Mouse (Mus musculus) liver (tissue): ENCODE results near the gene Foxl2.

ENCODE experiments used
- DNase-seq: peaks from one replicate; pipeline ENCODE4 v3.0.0-alpha.2; 2020; ENCODE audit warnings: mixed read lengths

Gene Foxl2

DNA sequence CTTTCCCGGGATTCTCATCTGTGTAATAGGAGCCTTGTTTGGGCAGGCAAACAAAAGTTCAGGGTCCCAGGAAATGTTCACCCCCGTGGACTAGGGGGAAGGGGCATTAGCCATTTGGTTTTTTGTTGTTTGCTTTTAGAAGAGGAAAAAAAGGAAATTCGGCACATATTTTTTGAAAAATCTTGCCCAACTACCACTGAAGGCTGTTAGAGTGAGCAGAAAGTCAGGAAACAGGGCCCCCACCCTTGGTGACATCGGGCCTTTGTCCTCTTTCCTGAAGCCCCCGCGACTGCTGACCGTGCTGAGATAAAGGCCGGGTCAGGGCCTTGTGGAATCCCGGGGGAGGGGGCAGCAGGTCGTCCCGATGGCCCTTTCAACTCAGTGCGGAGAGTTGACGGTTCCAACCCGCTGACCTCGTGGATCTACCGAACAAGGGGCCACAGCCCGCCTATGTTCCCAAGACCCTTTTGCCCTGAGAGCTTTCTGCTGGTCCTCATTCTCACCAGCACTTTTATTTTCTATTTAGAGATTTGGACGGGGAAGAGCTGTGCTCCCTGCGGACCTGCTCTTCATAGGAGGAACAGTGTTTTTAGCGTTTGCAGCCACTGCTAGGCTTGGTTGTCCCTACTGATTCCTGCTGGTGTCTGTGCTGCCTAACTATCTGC lies 7.5 kb downstream of the Foxl2 start:
- no peak for DNase-seq

DNA sequence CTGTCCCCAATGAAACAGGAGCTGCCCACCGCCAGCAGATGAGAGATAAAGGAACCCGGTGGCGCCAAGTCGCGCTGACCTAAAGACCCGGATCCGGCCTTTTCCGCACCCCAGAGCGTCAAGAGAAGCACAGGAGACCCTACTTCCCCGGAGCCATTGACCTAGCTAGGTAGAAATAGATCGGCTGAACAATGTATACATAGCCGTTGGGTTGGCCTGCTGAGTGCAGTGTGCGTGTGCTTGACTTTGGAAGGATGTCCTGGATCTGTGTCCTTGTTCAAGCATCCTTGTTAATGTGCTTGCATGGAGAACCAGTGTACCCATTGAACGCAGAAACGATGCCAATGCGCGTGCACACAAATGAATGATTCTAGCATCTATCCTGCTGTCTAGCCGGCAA lies 8.6 kb downstream of the Foxl2 start:
- no peak for DNase-seq

DNA sequence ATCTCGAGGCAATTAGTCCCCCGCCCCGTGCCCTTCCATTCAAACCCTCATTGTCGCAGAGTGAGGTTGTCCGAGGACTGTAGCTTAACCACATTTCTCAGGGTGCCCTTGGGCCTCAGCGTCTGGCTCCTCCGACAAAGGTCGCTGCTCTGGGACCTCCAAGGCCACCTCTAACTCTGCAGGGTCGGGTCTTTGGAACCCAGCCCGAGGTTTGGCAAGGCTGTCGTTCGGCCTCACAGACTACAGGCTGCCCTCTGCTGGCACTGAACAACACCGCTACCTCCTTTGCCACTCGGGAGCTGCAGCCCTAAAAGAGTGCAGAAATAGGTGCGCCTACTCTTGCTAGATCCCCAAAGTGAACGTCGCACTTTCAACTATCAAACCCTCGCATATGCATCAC lies 10.0 kb downstream of the Foxl2 start:
- peak; percentile 28 for DNase-seq

DNA sequence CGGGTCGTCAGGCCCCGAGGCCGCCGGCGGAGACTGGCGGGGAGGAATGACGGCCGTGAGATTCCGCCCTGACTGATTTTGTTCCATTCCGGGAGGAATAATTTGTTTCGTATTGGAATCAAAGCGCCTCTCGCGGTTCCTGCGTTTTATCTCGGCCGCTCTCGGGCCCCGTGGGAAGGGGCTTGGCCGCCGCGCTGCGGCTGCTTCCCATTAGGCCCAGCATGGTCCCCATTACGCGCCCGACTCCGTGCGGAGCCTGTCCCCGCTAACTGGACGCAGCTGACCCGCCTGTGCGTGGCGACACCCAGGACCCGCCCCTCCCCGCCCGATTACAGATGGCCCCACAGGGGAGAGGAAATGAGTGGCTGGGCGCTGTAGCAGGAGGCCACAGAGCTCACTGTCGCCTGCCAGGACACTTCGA lies 18.0 kb downstream of the Foxl2 start:
- DNase-seq, result no peak

DNA sequence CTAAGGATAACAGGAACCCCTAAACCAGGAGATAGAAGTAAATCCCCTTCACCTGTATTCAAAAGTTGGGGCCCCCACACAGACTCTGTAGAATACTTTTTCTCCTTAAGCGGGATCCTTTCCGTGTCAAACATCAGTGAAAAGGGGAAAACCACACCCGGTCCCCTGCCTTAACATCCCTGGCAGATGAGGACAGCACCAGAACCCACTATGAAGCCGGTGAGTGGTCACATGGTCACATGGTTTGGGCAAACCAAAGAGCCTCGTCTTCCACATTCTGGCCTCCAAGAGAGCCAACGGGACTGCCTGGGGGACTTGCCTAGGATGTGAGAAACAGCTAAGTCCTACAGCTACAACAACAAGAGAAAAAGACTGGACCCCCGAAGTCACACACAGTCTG lies 18.5 kb downstream of the Foxl2 start:
- no peak for DNase-seq

DNA sequence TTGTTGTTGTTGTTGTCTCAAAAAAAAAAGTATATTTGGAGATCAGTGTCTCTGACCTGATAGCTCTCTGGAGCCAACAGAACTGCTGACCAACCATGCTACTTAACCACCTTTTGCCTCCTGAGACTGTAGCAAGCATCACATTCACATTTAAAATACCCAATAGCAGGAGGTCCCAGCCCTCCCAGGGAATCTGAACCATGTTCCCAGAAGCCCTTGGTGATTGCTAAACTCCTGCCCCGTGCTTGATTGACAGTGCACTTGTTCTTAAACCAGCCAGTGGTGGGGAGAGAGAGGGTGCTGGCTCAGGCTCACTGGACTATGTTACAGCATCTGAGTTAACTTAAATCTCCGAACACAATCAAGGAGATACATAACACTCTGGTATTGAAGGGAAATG lies 19.8 kb downstream of the Foxl2 start:
- no peak for DNase-seq

DNA sequence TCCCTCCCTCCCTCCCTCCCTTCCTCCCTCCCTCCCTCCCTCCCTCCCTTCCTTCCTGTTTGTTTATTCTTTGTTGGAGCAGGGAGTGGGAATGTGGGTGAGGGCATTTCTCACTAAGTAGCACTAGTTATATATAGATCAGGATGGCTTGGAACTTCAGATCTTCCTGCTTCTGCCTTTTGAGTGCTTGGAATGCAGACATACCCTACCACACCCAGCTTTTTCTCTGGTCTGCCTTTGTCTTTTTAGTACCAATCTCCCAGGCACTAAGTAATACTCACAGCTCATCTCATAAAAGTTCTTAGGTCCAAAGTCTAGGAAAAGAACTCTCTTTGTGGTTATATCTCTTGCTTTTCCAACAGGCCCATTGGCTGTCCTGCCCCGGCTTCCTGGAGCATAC lies 21.0 kb downstream of the Foxl2 start:
- DNase-seq, result no peak

DNA sequence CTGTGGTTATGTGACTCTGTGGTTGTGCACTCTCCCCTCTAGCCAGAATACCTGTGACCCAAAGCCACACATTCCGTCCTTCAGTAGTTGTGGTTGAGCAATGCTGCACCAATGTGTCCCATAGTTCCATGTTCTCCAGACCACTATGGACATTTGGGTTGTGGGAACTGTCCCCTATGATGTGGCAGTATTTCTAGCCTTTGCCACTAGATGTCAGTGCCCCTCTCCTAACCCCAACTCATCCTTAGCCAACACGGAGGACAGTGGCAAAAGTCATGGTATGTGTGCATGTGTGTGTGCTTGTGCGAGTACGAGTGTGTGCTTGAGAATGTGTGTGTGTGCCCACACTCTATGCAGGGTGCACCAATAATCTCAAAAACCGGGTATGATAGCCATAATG lies 21.4 kb downstream of the Foxl2 start:
- no peak for DNase-seq

DNA sequence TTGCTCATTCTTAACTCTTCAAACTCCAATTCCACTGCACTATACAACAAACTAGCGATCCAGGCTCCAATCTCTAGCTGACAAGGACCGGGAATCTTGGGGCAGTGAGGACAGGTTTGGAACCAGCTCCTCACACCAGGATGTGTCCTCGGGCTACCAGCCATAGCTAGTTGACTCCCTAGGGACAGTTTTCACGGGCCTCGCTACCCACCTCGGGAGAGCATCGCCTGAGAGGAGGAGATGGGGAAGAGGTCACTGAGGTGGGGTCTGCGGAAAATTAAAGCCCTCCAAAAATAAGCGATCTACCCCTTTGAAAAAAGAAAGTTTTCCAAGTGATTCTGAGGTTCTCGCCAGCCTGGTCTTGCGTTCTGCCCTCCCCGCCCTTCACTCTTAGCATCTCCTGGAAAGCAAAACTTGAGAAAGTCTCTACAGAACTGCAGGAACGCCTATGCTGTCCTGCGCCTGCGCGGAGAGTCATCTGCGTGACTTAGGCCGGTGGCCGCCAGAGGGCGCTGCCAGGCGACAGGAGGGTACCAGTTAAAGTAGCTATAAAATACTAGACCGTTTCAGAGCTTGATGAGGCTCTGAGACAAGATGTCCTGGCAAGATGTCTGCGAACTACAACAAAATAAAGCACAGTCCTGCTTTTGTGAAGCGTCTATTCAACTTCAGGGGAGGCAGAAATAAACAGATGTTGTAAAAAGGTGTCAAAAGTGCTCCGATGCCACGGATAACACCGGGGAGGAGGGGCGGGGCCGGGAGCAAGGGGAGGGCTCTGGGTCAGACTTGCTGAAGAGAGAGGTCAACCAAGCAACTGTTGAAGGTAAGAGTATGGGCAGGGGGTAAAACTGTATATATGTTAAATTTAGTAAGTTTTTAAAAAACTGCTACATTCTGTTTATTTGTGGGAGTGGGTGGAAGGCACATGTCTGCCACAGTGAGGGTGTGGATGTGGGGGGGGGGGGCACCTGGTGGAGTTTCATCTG lies 24.6 kb downstream of the Foxl2 start:
- DNase-seq, result peak; percentile 89

DNA sequence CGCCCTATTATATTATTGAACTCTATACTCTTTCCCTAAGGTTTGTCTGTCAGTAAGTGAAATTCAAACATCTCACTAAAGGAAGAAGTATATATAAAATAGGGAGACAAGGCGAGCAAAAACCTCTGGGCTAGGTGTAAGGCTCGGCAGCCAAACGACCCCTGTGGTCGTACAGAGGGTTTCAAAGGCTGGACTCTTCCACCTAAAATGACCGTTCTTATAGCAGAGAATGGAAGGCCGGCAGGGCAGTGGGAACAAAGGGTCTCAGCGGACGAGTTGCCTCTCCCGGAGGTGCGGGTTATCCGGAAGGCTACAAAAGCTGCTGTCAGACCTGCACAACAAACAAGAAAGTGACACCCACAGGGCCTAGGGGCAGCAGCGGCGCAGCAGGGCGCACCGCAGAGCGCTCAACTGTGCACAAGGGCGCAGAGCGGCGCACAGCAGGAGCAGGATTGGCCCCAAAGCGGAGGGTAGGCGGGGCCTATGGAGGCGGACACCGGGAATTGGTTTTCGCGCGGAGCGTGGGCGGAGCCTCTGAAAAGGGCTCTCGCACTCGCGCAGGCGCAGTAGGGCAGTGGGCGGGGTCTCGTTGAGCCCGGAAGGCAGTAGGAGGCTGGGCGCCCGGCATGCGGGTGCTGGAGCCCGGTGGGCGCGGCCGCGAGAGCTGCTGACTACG lies 30.9 kb downstream of the Foxl2 start, which contains the start of gene Faim:
Faim (plus strand) TSS at position 574 of the 676 bp plus-strand sequence.
- DNase-seq, result peak; percentile 100

DNA sequence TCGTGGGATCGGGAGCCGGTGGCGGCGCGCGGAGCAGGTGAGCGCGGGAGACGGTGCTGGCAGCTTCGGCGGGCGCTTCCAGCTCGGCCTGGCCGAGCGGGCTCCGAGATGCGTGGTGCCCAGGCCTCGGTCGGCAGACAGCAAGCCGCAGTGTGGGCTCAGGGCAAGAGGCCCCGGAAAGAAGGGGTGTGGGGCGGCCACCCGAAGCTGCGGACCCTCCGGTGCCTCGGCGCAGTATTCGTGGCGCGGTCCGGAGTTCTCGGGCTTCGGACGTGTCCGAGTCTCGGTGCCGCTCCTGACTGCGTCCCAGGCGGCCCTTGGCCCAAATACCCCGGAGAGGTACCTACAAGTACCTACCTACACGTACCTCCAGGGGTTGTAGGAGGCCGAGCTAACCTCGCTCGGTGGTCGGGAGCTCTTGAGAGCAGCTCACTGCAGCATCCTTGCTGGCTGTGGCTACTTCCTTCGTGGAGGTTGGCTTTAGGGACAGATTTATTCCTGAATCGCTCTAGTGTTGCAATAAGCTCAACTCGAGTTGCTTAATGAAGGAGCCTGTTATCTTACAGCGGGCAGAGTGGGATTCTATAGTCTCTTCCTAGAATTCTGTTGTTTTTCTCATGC lies 31.5 kb downstream of the Foxl2 start:
- no peak for DNase-seq

DNA sequence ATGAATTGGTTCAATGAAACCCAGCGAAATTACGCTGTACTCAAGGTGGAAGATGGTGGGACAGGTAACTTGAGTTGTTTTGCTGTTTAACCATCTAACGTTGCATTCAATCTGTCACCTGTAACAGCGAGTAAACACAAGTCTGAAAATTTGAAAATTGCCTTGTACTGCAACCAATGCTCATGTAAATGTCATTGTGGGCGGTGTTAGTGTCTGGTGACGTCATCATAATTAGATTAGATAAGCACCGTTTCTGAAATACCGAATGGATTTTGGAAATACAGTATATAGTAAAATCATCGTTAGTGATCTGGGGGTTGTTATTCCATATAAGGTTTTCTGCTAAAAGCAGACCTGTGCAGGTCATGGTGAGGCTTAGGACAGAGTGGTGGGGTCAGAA lies 32.0 kb downstream of the Foxl2 start:
- no peak for DNase-seq

DNA sequence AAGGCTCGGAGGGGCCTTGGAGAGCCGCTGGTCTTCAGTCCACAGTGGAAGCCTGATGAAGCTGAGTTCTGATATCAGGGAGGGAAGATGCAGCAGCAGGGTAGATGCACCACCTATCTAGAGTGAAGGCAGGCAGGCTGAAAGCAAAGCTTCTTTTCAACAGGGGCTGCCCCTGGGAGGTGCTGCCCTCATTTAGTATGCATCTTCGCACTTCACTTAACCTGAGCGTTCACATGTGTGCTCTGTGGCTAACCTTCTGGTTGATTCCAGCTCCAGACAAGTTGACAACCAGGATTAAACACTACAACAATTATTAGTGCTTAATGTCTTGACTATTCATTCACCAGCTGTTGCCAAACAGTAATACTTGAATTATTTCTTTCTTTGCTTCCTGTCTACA lies 39.0 kb downstream of the Foxl2 start:
- no peak for DNase-seq

DNA sequence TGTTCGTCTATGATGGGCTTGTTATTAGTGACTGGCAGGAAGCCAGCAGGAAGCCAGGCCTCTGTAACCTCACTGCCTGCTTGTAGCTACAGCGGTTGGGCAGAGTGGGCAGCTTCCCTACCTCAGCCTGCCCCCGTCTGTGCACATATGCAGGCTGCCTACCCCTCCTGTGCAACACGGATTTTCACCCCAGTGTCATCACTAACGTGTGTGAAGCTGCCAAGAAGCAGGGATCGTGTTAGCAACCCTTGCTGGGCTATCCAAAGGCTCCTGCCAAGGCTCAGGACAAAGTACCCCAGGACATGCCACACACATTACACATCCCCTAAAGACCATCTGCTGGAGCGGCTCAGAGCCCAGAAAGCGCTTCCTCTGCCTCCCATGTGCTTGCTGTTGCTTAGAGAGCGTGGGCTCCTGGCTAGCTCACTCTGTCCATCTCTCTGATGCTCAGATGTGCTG lies 44.8 kb downstream of the Foxl2 start:
- DNase-seq, result peak; percentile 10

DNA sequence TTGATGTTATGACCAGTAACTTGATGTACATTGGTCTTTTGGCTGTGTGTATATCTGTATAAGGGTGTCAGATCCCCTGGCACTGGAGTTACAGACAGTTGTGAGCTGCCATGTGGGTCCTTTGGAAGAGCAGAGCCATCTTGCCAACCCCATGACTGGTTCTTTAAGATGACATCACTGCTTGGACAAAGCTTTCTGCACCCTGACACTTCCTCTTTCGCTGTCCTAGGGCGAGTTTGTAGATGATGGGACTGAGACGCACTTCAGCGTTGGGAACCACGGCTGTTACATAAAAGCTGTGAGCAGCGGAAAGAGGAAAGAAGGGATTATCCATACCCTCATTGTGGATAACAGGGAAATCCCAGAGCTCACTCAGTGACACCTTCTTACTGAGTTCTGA lies 46.2 kb downstream of the Foxl2 start:
- DNase-seq, result no peak
